8 mouse cellular contexts compared by ENCODE assay signal in the genomic region with DNA sequence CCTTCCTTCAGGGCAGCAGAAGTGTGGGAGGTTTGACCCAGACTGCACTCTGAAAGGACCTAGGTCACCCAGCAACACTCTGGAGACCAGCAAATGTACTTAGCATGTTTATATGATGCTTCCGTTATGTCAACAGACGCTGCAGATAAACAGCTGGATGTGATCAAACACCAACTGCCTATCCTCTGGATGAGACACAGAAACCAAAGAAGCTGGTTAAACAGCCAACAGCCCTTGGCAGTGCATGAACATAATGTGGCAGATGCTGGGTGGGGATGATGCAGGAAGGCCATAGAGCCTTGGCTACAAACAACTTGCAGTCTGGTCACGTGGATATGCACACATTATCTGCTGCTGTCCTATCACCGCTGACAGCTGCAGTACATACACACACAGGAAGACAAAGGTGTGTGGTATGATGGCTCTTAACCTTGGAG. TPM values are rescaled to one million over a fixed set of nuclear protein-coding genes. Genes with fewer than 3 reads are reported as not detected.
DNase-seq lines count a peak whose midpoint lies in the region; ATAC-seq lines count a peak whose summit lies in the region.

No protein-coding gene starts in this region.

- no peak for ATAC-seq in CD4-positive, CD25-positive, alpha-beta regulatory T cell, adult 4 months

- DNase-seq in heart, adult 18-20 months = peak; percentile 60 to 67
- no peak for DNase-seq in heart, postnatal 36 days
- DNase-seq in adipocyte (ENCODE audit: low spot score) = peak; percentile 38
- peak; percentile 19 to 60 for DNase-seq in kidney, postnatal 25 days
- DNase-seq in lung, postnatal 14 days = peak; percentile 66
- DNase-seq in yolk sac, embryonic 10.5 days (ENCODE audit: low spot score) = no peak
- no peak for DNase-seq in left cerebral cortex, postnatal 14 days (ENCODE audit: low spot score in 2 of 2)

- intact Hi-C loops in heart, postnatal 36 days (cut with DNase I) = loop anchor here (2.0 to 5.0 kb wide), 3 partner anchors 47 to 483 kb away; a partner anchor contains a TSS
- intact Hi-C loops in left cerebral cortex, postnatal 14 days (cut with DNase I) = loop anchor here (2.0 to 5.0 kb wide), 2 partner anchors 243 to 480 kb away; no protein-coding TSS in a partner anchor

RNA-seq across cellular contexts. Expression of a gene that starts 47.8 kb away (rescaled TPM):
- 10 to 100 TPM; 15.8 to 17.9 TPM for total RNA-seq in heart, adult 18-20 months (2021)
- total RNA-seq in heart, postnatal 36 days (2021) = 10 to 100 TPM; 24.6 to 26.3 TPM
- 10 to 100 TPM; 23.2 to 23.5 TPM for total RNA-seq in left cerebral cortex, postnatal 14 days (2021)
- polyA plus RNA-seq in CD4-positive, CD25-positive, alpha-beta regulatory T cell, adult 4 months (2017; shearing (Covaris generic)) = 1 to 10 TPM; 2.8 to 4.6 TPM

Comparison
In these comparisons a context has a peak if more than half of its experiments do, and no peak if none do; other contexts are left out.
1. DNase-seq: peak in heart, adult 18-20 months (2 of 2), adipocyte (single experiment), kidney, postnatal 25 days (2 of 2) and lung, postnatal 14 days (single experiment); none in heart, postnatal 36 days (0 of 2), yolk sac, embryonic 10.5 days (single experiment) and left cerebral cortex, postnatal 14 days (0 of 2).